ENCODE assay signal across 9 mouse cellular contexts in genomic region chr2:168250270-168250669, GRCm38 (mm10). TPM values are rescaled to one million over a fixed set of nuclear protein-coding genes. Genes with fewer than 3 reads are reported as not detected.
A peak's percentile ranks its signal among the peaks of the same experiment; 100 is the strongest.
DNase-seq lines count a peak whose midpoint lies in the region; ATAC-seq and TF ChIP-seq lines count a peak whose summit lies in the region.
"Had no signal": no experiment of that assay in that cellular context is flagged by ENCODE, and none has a peak within 500 bp of the region (broad histone marks: within the 10 kb centered on the region; RNA-seq: fewer than 3 reads in every experiment).

No protein-coding gene starts in this region.

- ATAC-seq in hindbrain, embryonic 13.5 days (ENCODE audit: low FRiP score): no peak
- ATAC-seq in kidney, postnatal 0 days (replicated peaks; ENCODE audit: low FRiP score, low read depth): no peak
- peak; percentile 38; the same call in 1 of the 2 replicates for ATAC-seq in neural tube, embryonic 13.5 days (ENCODE audit: low read depth)

- H3K4me1 ChIP-seq in hindbrain, embryonic 10.5 days (replicated peaks): peaks cover 13% of the 10 kb centered on the region; the same call in 1 of the 2 replicates
- H3K4me1 ChIP-seq in hindbrain, embryonic 13.5 days (replicated peaks): no peaks in the 10 kb centered on the region
- no peaks in the 10 kb centered on the region for H3K4me1 ChIP-seq in kidney, postnatal 0 days (replicated peaks; ENCODE audit: insufficient read depth, low read length)
- H3K4me1 ChIP-seq in liver, adult 2 months (ENCODE audit: control insufficient read depth, insufficient read depth, low read length): no peaks in the 10 kb centered on the region
- H3K4me1 ChIP-seq in neural tube, embryonic 13.5 days (replicated peaks): no peaks in the 10 kb centered on the region
- H3K4me1 ChIP-seq: embryonic facial prominence, embryonic 12.5 days had no signal

- no peaks in the 10 kb centered on the region for H3K79me2 ChIP-seq in liver, adult 2 months (ENCODE audit: control insufficient read depth, insufficient read depth, low read length)

- H3K36me3 ChIP-seq in hindbrain, embryonic 10.5 days: no peaks in the 10 kb centered on the region
- H3K36me3 ChIP-seq in hindbrain, embryonic 13.5 days: no peaks in the 10 kb centered on the region
- no peaks in the 10 kb centered on the region for H3K36me3 ChIP-seq in kidney, postnatal 0 days (ENCODE audit: insufficient read depth, low read length)
- no peaks in the 10 kb centered on the region for H3K36me3 ChIP-seq in liver, adult 2 months (ENCODE audit: control insufficient read depth, insufficient read depth, low read length)
- no peaks in the 10 kb centered on the region for H3K36me3 ChIP-seq in neural tube, embryonic 13.5 days
- H3K36me3 ChIP-seq: embryonic facial prominence, embryonic 12.5 days had no signal

- no peaks in the 10 kb centered on the region for H3K9me3 ChIP-seq in hindbrain, embryonic 10.5 days
- no peaks in the 10 kb centered on the region for H3K9me3 ChIP-seq in hindbrain, embryonic 13.5 days
- H3K9me3 ChIP-seq in kidney, postnatal 0 days (replicated peaks; ENCODE audit: low read length): no peaks in the 10 kb centered on the region
- no peaks in the 10 kb centered on the region for H3K9me3 ChIP-seq in neural tube, embryonic 13.5 days
- H3K9me3 ChIP-seq: embryonic facial prominence, embryonic 12.5 days had no signal

- H3K27ac ChIP-seq in hindbrain, embryonic 10.5 days: no peak overlapping the region
- no peak overlapping the region for H3K27ac ChIP-seq in hindbrain, embryonic 13.5 days
- no peak overlapping the region for H3K27ac ChIP-seq in kidney, postnatal 0 days
- H3K27ac ChIP-seq in liver, adult 2 months (replicated peaks; ENCODE audit: insufficient read depth, low read depth, low read length): no peak overlapping the region
- H3K27ac ChIP-seq in neural tube, embryonic 13.5 days (replicated peaks): no peak overlapping the region
- H3K27ac ChIP-seq: embryonic facial prominence, embryonic 12.5 days had no signal

- H3K4me2 ChIP-seq in hindbrain, embryonic 13.5 days: no peak overlapping the region
- H3K4me2 ChIP-seq in kidney, postnatal 0 days (ENCODE audit: low read length): no peak overlapping the region
- no peak overlapping the region for H3K4me2 ChIP-seq in neural tube, embryonic 13.5 days
- H3K4me2 ChIP-seq: embryonic facial prominence, embryonic 12.5 days had no signal

- no peak overlapping the region for H3K4me3 ChIP-seq in hindbrain, embryonic 10.5 days
- no peak overlapping the region for H3K4me3 ChIP-seq in hindbrain, embryonic 13.5 days
- no peak overlapping the region for H3K4me3 ChIP-seq in kidney, postnatal 0 days (replicated peaks; ENCODE audit: low read depth, low read length)
- no peak overlapping the region for H3K4me3 ChIP-seq in liver, adult 2 months (ENCODE audit: insufficient read depth, low read depth, low read length)
- H3K4me3 ChIP-seq in neural tube, embryonic 13.5 days: no peak overlapping the region
- H3K4me3 ChIP-seq: embryonic facial prominence, embryonic 12.5 days had no signal

- H3K27me3 ChIP-seq in hindbrain, embryonic 10.5 days (ENCODE audit: insufficient read depth, poor library complexity, severe bottlenecking): peaks cover 11% of the 10 kb centered on the region; the same call in 1 of the 2 replicates
- H3K27me3 ChIP-seq in hindbrain, embryonic 13.5 days: peaks cover 22% of the 10 kb centered on the region
- H3K27me3 ChIP-seq in kidney, postnatal 0 days (ENCODE audit: insufficient read depth, low read length): no peaks in the 10 kb centered on the region
- H3K27me3 ChIP-seq in liver, adult 2 months (ENCODE audit: control insufficient read depth, insufficient read depth, low read length): no peaks in the 10 kb centered on the region
- peaks cover 21% of the 10 kb centered on the region for H3K27me3 ChIP-seq in neural tube, embryonic 13.5 days
- H3K27me3 ChIP-seq: embryonic facial prominence, embryonic 12.5 days had no signal

- 18% methylated on average over 8 of the region's 8 CpGs for WGBS in hindbrain, embryonic 10.5 days
- 18% methylated on average over 8 of the region's 8 CpGs for WGBS in hindbrain, embryonic 13.5 days
- WGBS in kidney, postnatal 0 days: 15% methylated on average over 8 of the region's 8 CpGs
- 18% methylated on average over 8 of the region's 8 CpGs for WGBS in liver, adult 2 months
- WGBS in neural tube, embryonic 13.5 days: 18% methylated on average over 8 of the region's 8 CpGs

- DNase-seq in hindbrain, embryonic 10.5 days (ENCODE audit: low spot score): peak; percentile 85
- peak; percentile 95 to 99 for DNase-seq in cerebellum, postnatal 10 days
- DNase-seq in gastrocnemius, adult 8-10 months (ENCODE audit: low spot score in 2 of 2): peak; percentile 47 to 54
- DNase-seq in kidney, postnatal 0 days (ENCODE audit: low spot score): peak; percentile 82
- peak; percentile 67 for DNase-seq in liver, adult 2 months (ENCODE audit: extremely low read depth, low read depth, low spot score)
- DNase-seq in telencephalon, adult 2 months (ENCODE audit: low read depth, low spot score): peak; percentile 58

- TF ChIP-seq CTCF in kidney, postnatal 0 days (IDR thresholded peaks at IDR 0.05; ENCODE audit: low read depth): peak; percentile 91
- TF ChIP-seq CTCF in liver, adult 2 months (IDR thresholded peaks at IDR 0.05; ENCODE audit: low read depth, low read length): peak; percentile 82

- no peak overlapping the region for H3K9ac ChIP-seq in hindbrain, embryonic 13.5 days
- no peak overlapping the region for H3K9ac ChIP-seq in kidney, postnatal 0 days (ENCODE audit: low read depth, low read length)
- no peak overlapping the region for H3K9ac ChIP-seq in liver, adult 2 months (ENCODE audit: low read depth, low read length)
- H3K9ac ChIP-seq in neural tube, embryonic 13.5 days: no peak overlapping the region
- H3K9ac ChIP-seq: embryonic facial prominence, embryonic 12.5 days had no signal

- no peak for TF ChIP-seq POLR2A in liver, adult 2 months (IDR thresholded peaks at IDR 0.05; ENCODE audit: extremely low read depth, insufficient read depth, low read length)

RNA-seq across cellular contexts. Expression of gene Mocs3, which starts 19.8 kb away (rescaled TPM):
- polyA plus RNA-seq in hindbrain, embryonic 10.5 days (2016; fragmentation: Nextera tagmentation; extraction: Ambion mirVana): 7.0 and 7.6 TPM in 2 replicates
- polyA plus RNA-seq in hindbrain, embryonic 13.5 days (2015; fragmentation: Nextera tagmentation; extraction: Ambion mirVana): 7.0 and 7.7 TPM in 2 replicates
- 1 to 10 TPM; 4.4 to 5.9 (median 5.6) TPM for total RNA-seq in gastrocnemius, adult 8-10 months (2022)
- 7.7 and 9.3 TPM in 2 replicates for polyA plus RNA-seq in kidney, postnatal 0 days (2015; fragmentation: Nextera tagmentation; extraction: Ambion mirVana)
- 5.9 and 6.6 TPM in 2 replicates for total RNA-seq in liver, adult 2 months (2014; rRNA removed)
- polyA plus RNA-seq in liver, adult 2 months (2012; rRNA removed): 14.8 and 16.8 TPM in 2 replicates
- polyA plus RNA-seq in neural tube, embryonic 13.5 days (2015; fragmentation: Nextera tagmentation; extraction: Ambion mirVana): 8.2 and 8.7 TPM in 2 replicates

RNA-seq across cellular contexts. Expression of gene Dpm1, which starts 19.9 kb away (rescaled TPM):
- polyA plus RNA-seq in hindbrain, embryonic 10.5 days (2016; fragmentation: Nextera tagmentation; extraction: Ambion mirVana): 72.3 and 78.8 TPM in 2 replicates
- polyA plus RNA-seq in hindbrain, embryonic 13.5 days (2015; fragmentation: Nextera tagmentation; extraction: Ambion mirVana): 70.4 and 71.3 TPM in 2 replicates
- 10 to 100 TPM; 49.6 to 72.9 (median 64.6) TPM for total RNA-seq in gastrocnemius, adult 8-10 months (2022)
- 154 and 169 TPM in 2 replicates for polyA plus RNA-seq in kidney, postnatal 0 days (2015; fragmentation: Nextera tagmentation; extraction: Ambion mirVana)
- 37.7 and 51.0 TPM in 2 replicates for total RNA-seq in liver, adult 2 months (2014; rRNA removed)
- 30.8 and 31.1 TPM in 2 replicates for polyA plus RNA-seq in liver, adult 2 months (2012; rRNA removed)
- polyA plus RNA-seq in neural tube, embryonic 13.5 days (2015; fragmentation: Nextera tagmentation; extraction: Ambion mirVana): 66.2 and 75.9 TPM in 2 replicates

RNA-seq across cellular contexts. Expression of gene Gm20716, which starts 20.1 kb away (rescaled TPM):
- 15.6 and 16.7 TPM in 2 replicates for polyA plus RNA-seq in hindbrain, embryonic 10.5 days (2016; fragmentation: Nextera tagmentation; extraction: Ambion mirVana)
- polyA plus RNA-seq in hindbrain, embryonic 13.5 days (2015; fragmentation: Nextera tagmentation; extraction: Ambion mirVana): 23.1 and 25.4 TPM in 2 replicates
- 10 to 100 TPM; 10.1 to 16.6 (median 14.1) TPM for total RNA-seq in gastrocnemius, adult 8-10 months (2022)
- 8.3 and 11.1 TPM in 2 replicates for polyA plus RNA-seq in kidney, postnatal 0 days (2015; fragmentation: Nextera tagmentation; extraction: Ambion mirVana)
- total RNA-seq in liver, adult 2 months (2014; rRNA removed): 25.8 and 26.4 TPM in 2 replicates
- polyA plus RNA-seq in liver, adult 2 months (2012; rRNA removed): 2.3 and 2.4 TPM in 2 replicates
- 21.7 and 25.0 TPM in 2 replicates for polyA plus RNA-seq in neural tube, embryonic 13.5 days (2015; fragmentation: Nextera tagmentation; extraction: Ambion mirVana)

RNA-seq across cellular contexts. Expression of gene Kcng1, which starts 31.3 kb away (rescaled TPM):
- polyA plus RNA-seq in hindbrain, embryonic 10.5 days (2016; fragmentation: Nextera tagmentation; extraction: Ambion mirVana): 2.2 and 3.2 TPM in 2 replicates
- polyA plus RNA-seq in hindbrain, embryonic 13.5 days (2015; fragmentation: Nextera tagmentation; extraction: Ambion mirVana): 0.99 and 1.1 TPM in 2 replicates
- under 1 TPM in 1 of 4 experiments, not detected in 3; 0.31 TPM for total RNA-seq in gastrocnemius, adult 8-10 months (2022)
- polyA plus RNA-seq in kidney, postnatal 0 days (2015; fragmentation: Nextera tagmentation; extraction: Ambion mirVana): 0.76 and 0.83 TPM in 2 replicates
- total RNA-seq in liver, adult 2 months (2014; rRNA removed): not detected in 2 replicates
- not detected in 2 replicates for polyA plus RNA-seq in liver, adult 2 months (2012; rRNA removed)
- 0.45 and 0.79 TPM in 2 replicates for polyA plus RNA-seq in neural tube, embryonic 13.5 days (2015; fragmentation: Nextera tagmentation; extraction: Ambion mirVana)

RNA-seq across cellular contexts. Expression of gene Adnp, which starts 43.4 kb away (rescaled TPM):
- 2.3 and 2.7 TPM in 2 replicates for polyA plus RNA-seq in hindbrain, embryonic 10.5 days (2016; fragmentation: Nextera tagmentation; extraction: Ambion mirVana)
- 3.1 and 3.5 TPM in 2 replicates for polyA plus RNA-seq in hindbrain, embryonic 13.5 days (2015; fragmentation: Nextera tagmentation; extraction: Ambion mirVana)
- total RNA-seq in gastrocnemius, adult 8-10 months (2022): 10 to 100 TPM in 3 of 4 experiments, 1 to 10 TPM in 1; 7.4 to 16.6 (median 13.8) TPM
- polyA plus RNA-seq in kidney, postnatal 0 days (2015; fragmentation: Nextera tagmentation; extraction: Ambion mirVana): 6.0 and 13.1 TPM in 2 replicates
- 1.4 and 6.4 TPM in 2 replicates for total RNA-seq in liver, adult 2 months (2014; rRNA removed)
- 4.6 and 6.8 TPM in 2 replicates for polyA plus RNA-seq in liver, adult 2 months (2012; rRNA removed)
- 3.1 and 5.9 TPM in 2 replicates for polyA plus RNA-seq in neural tube, embryonic 13.5 days (2015; fragmentation: Nextera tagmentation; extraction: Ambion mirVana)
